Mouse (Mus musculus): ENCODE data around the gene Gm47985. TPM values are rescaled to one million over a fixed set of nuclear protein-coding genes. Genes with fewer than 3 reads are reported as not detected.

Gene Gm47985
- polyA plus RNA-seq, 1 experiment from 2014 or later = not detected

GRCm38 (mm10) chr1:151156777-151157632 lies 25.3 kb upstream of the Gm47985 start:
- no peak for ATAC-seq (ENCODE audit: insufficient number of reproducible peaks, low FRiP score, low TSS enrichment, low read depth)
- H3K9ac ChIP-seq = no peak overlapping the region
- H3K4me2 ChIP-seq (replicated peaks) = no peak overlapping the region
- 70% methylated on average over 7 of the region's 7 CpGs for WGBS
- peaks cover 4% of the 10 kb centered on the region; the same call in 1 of the 2 replicates for H3K4me1 ChIP-seq
- H3K4me3 ChIP-seq (replicated peaks) = no peak overlapping the region
- no peaks in the 10 kb centered on the region for H3K27me3 ChIP-seq
- H3K9me3 ChIP-seq (replicated peaks) = no peaks in the 10 kb centered on the region
- H3K27ac ChIP-seq (replicated peaks) = no peak overlapping the region
- H3K36me3 ChIP-seq = no peaks in the 10 kb centered on the region

- Histone ChIP-seq H3K9me3 (replicated peaks) (no peaks in the 10 kb centered on the region), H3K36me3 (no peaks in the 10 kb centered on the region), H3K4me3 (replicated peaks) (no peak overlapping the region), H3K4me1 (no peaks in the 10 kb centered on the region), H3K9ac (no peak overlapping the region), H3K27me3 (no peaks in the 10 kb centered on the region), H3K27ac (replicated peaks) (no peak overlapping the region), H3K4me2 (replicated peaks) (no peak overlapping the region)
- WGBS = 59% methylated on average over 9 of the region's 9 CpGs
- ATAC-seq (ENCODE audit: insufficient number of reproducible peaks, low FRiP score, low TSS enrichment, low read depth) = no peak
Observed at GRCm38 (mm10) chr1:151157963-151158856, 24.1 kb upstream of the Gm47985 start.

- H3K9ac ChIP-seq = no peak overlapping the region
- no peak overlapping the region for H3K27ac ChIP-seq (replicated peaks)
- H3K4me2 ChIP-seq (replicated peaks) = no peak overlapping the region
- no peaks in the 10 kb centered on the region for H3K36me3 ChIP-seq
- H3K27me3 ChIP-seq = no peaks in the 10 kb centered on the region
- ATAC-seq (ENCODE audit: insufficient number of reproducible peaks, low FRiP score, low TSS enrichment, low read depth) = no peak
- 91% methylated on average over 2 of the region's 2 CpGs for WGBS
- H3K9me3 ChIP-seq (replicated peaks) = no peaks in the 10 kb centered on the region
- H3K4me1 ChIP-seq = no peaks in the 10 kb centered on the region
- no peak overlapping the region for H3K4me3 ChIP-seq (replicated peaks)
Observed at GRCm38 (mm10) chr1:151158857-151159510, 23.4 kb upstream of the Gm47985 start.

- no peaks in the 10 kb centered on the region for H3K4me1 ChIP-seq
Observed at GRCm38 (mm10) chr1:151166031-151166430, 16.3 kb upstream of the Gm47985 start.

DNA sequence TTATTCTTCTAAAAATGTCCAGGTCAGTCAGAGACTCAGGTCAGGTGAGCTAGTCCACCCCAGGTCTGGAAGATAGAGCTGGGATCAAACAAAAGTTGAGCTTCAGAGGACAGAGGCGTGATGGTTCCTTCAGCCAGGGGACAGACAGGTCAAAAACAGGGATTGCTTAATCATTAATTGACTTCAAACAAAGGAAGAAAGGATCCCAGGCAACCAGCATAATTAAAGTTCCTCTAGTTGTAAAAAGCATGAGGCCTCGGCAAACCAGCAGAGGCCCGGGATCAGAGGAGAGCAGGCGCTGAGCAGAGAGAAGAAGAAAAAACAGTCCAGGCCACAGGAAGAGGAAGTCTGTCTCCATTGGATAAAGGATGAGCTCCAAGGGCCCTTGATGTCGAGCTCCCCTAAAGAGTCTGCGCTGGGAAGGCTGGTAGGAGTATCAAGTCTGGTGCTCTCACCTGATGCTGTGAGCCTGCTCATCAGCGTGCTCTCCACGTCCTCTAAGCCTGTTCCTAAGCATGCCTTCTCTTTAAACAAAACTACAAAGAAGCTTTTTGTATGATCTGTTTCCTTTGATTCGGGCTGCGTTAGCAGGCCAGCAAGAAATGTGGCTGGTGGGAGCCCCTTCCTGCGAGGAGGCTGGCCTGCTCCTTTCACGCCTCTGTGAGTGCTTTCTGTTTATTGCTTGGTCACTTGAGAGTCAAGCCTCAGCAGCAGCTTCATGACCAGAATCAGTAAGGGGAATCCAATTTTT lies 14.9 kb upstream of the Gm47985 start:
- no peaks in the 10 kb centered on the region for H3K36me3 ChIP-seq
- H3K4me2 ChIP-seq (replicated peaks) = no peak overlapping the region
- 47% methylated on average over 12 of the region's 12 CpGs for WGBS
- no peaks in the 10 kb centered on the region for H3K9me3 ChIP-seq (replicated peaks)
- no peaks in the 10 kb centered on the region for H3K27me3 ChIP-seq
- no peak for ATAC-seq (ENCODE audit: insufficient number of reproducible peaks, low FRiP score, low TSS enrichment, low read depth)
- H3K4me3 ChIP-seq (replicated peaks) = no peak overlapping the region
- H3K27ac ChIP-seq (replicated peaks) = no peak overlapping the region
- H3K9ac ChIP-seq = no peak overlapping the region
- H3K4me1 ChIP-seq = no peaks in the 10 kb centered on the region

More at GRCm38 (mm10) chr1:151166031-151166430, 16.3 kb upstream of the Gm47985 start:
- Histone ChIP-seq H3K9ac (no peak overlapping the region), H3K27me3 (no peaks in the 10 kb centered on the region), H3K36me3 (no peaks in the 10 kb centered on the region), H3K9me3 (replicated peaks) (no peaks in the 10 kb centered on the region), H3K27ac (replicated peaks) (no peak overlapping the region), H3K4me3 (replicated peaks) (no peak overlapping the region), H3K4me2 (replicated peaks) (no peak overlapping the region)
- no peak for ATAC-seq (ENCODE audit: insufficient number of reproducible peaks, low FRiP score, low TSS enrichment, low read depth)
- 36% methylated on average over 8 of the region's 8 CpGs for WGBS

DNA sequence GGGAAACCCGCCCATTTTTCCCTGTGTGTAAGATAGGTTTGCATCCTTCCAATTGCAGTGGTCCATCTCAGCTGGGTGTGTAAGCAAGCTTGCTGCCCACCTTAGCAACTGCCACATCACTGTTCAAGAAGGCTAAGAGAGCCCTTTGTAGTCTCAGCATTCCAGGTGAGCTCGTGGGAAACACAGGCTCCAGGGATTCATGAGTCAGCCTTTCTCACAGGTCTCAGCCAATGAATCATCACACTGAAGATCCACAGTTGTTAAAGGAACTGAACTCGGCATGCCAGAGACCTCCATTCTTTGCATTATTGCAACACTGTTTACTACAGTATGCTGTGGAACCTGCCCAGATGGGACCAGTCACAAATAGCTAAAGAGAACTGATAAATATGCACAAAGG lies 13.7 kb upstream of the Gm47985 start:
- H3K9ac ChIP-seq = no peak overlapping the region

DNA sequence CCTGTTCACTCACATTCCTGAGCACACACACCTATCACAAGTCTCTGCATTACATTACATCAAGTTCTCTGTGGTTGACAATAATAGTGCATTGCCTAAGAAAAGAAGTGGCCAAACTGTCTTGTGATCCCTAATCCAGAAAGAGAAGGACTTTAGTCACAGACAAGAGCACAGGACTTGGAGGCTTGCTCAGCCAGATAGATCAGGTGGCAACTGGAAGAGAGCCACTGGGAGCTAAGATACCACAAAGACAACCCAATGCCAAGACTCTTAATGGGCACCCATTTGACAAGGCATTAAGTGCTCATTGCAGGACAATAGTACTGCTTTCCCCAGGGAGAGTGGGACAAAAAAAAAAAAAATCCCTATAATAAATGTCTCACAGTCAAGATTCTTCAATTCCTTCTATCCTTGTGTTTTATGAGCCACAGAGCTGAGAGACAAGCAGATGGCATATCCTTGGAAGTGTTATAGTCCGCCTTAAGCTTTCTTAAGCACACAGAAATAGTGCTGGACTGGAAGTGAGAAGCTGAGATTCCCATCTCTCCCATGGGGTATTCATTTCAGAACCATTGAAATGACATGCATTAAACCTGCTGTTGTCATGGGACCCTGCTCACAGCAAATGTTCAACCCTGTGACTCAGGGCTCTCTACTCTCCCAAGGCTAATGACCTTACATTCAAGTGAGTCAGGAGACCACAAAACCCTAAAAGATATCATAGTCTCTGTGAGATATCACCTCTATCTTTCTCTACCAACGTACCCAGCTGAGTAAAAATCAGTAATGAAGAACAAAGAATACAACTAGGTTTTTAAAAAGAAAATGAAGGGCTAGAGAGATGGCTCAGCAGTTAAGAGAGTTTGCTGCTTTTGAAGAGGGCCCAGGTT lies 10.5 kb upstream of the Gm47985 start:
- ATAC-seq (ENCODE audit: insufficient number of reproducible peaks, low FRiP score, low TSS enrichment, low read depth) = no peak
- WGBS = 78% methylated on average over 2 of the region's 2 CpGs

More for the DNA sequence above, 13.7 kb upstream of the Gm47985 start:
- ATAC-seq (ENCODE audit: insufficient number of reproducible peaks, low FRiP score, low TSS enrichment, low read depth) = no peak
- H3K27ac ChIP-seq (replicated peaks) = no peak overlapping the region
- H3K4me1 ChIP-seq = no peaks in the 10 kb centered on the region
- H3K27me3 ChIP-seq = no peaks in the 10 kb centered on the region
- no peak overlapping the region for H3K4me3 ChIP-seq (replicated peaks)
- H3K36me3 ChIP-seq = no peaks in the 10 kb centered on the region
- 57% methylated on average over 3 of the region's 3 CpGs for WGBS
- H3K9me3 ChIP-seq (replicated peaks) = no peaks in the 10 kb centered on the region
- no peak overlapping the region for H3K4me2 ChIP-seq (replicated peaks)

GRCm38 (mm10) chr1:151177030-151177936 lies 5.1 kb upstream of the Gm47985 start:
- no peak for ATAC-seq (ENCODE audit: insufficient number of reproducible peaks, low FRiP score, low TSS enrichment, low read depth)
- 14% methylated on average over 9 of the region's 10 CpGs for WGBS
- peak overlapping the region; percentile 21 for H3K4me3 ChIP-seq (replicated peaks)

More for the DNA sequence above, 10.5 kb upstream of the Gm47985 start:
- H3K4me1 ChIP-seq = no peaks in the 10 kb centered on the region
- H3K27ac ChIP-seq (replicated peaks) = no peak overlapping the region
- no peaks in the 10 kb centered on the region for H3K9me3 ChIP-seq (replicated peaks)
- H3K4me2 ChIP-seq (replicated peaks) = no peak overlapping the region
- no peak overlapping the region for H3K9ac ChIP-seq
- no peaks in the 10 kb centered on the region for H3K36me3 ChIP-seq
- no peaks in the 10 kb centered on the region for H3K27me3 ChIP-seq
- H3K4me3 ChIP-seq (replicated peaks) = no peak overlapping the region

DNA sequence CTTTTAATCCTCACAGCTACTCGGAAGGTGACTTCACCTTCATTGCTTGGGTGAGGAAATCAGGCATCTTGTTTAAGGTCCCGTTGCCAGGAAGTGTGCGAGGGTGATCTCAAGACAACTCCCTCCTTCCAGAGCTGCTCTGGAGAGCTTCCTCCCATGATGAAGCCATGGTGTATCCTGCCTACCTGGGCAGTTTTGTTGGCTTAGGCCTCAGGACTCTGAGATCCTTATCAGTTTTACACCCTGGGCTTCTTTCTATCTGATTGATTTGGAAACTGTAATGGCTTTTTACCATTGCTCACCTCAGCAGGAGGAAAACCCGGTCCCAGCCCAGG lies 4.4 kb upstream of the Gm47985 start:
- Histone ChIP-seq H3K4me3 (replicated peaks) (peak overlapping the region; percentile 21), H3K4me2 (replicated peaks) (peak overlapping the region; percentile 31), H3K4me1 (0 out of 2 replicates have a peak, but pooled peaks cover 4% of the 10 kb centered on the region), H3K9me3 (replicated peaks) (no peaks in the 10 kb centered on the region), H3K27ac (replicated peaks) (0 out of 2 replicates have a peak overlapping the region, but pooled peaks have one; percentile 4), H3K9ac (no peak overlapping the region), H3K27me3 (no peaks in the 10 kb centered on the region), H3K36me3 (no peaks in the 10 kb centered on the region)
- no peak for ATAC-seq (ENCODE audit: insufficient number of reproducible peaks, low FRiP score, low TSS enrichment, low read depth)
- 14% methylated on average over 4 of the region's 4 CpGs for WGBS

More at GRCm38 (mm10) chr1:151177030-151177936, 5.1 kb upstream of the Gm47985 start:
- Histone ChIP-seq H3K9ac (no peak overlapping the region), H3K36me3 (no peaks in the 10 kb centered on the region), H3K9me3 (replicated peaks) (no peaks in the 10 kb centered on the region), H3K4me2 (replicated peaks) (peak overlapping the region; percentile 31), H3K27ac (replicated peaks) (0 out of 2 replicates have a peak overlapping the region, but pooled peaks have one; percentile 4), H3K27me3 (no peaks in the 10 kb centered on the region), H3K4me1 (0 out of 2 replicates have a peak, but pooled peaks cover 4% of the 10 kb centered on the region)
